Comparison of ENCODE assay signal across 19 mouse cellular contexts in genomic region chr13:8333589-8334455, GRCm38 (mm10).
DNase-seq lines count a peak whose midpoint lies in the region; ATAC-seq lines count a peak whose summit lies in the region.
"Had no signal": no experiment of that assay in that cellular context is flagged by ENCODE, and none has a peak within 500 bp of the region (broad histone marks: within the 10 kb centered on the region; RNA-seq: fewer than 3 reads in every experiment).

No protein-coding gene starts in this region.

- no peaks in the 10 kb centered on the region for H3K9me3 ChIP-seq in embryonic facial prominence, embryonic 11.5 days (replicated peaks; ENCODE audit: control insufficient read depth, low read length)
- no peaks in the 10 kb centered on the region for H3K9me3 ChIP-seq in embryonic facial prominence, embryonic 10.5 days
- no peaks in the 10 kb centered on the region for H3K9me3 ChIP-seq in hindbrain, embryonic 12.5 days (replicated peaks)
- H3K9me3 ChIP-seq in midbrain, embryonic 13.5 days: no peaks in the 10 kb centered on the region
- H3K9me3 ChIP-seq: embryonic facial prominence, embryonic 13.5 days; heart, embryonic 13.5 days; stomach, embryonic 15.5 days had no signal

- H3K27me3 ChIP-seq in embryonic facial prominence, embryonic 11.5 days (ENCODE audit: control insufficient read depth, insufficient read depth, low read length): no peaks in the 10 kb centered on the region
- H3K27me3 ChIP-seq in embryonic facial prominence, embryonic 10.5 days (replicated peaks; ENCODE audit: low read depth, poor library complexity, severe bottlenecking): peaks cover 31% of the 10 kb centered on the region
- peaks cover 12% of the 10 kb centered on the region for H3K27me3 ChIP-seq in hindbrain, embryonic 12.5 days
- H3K27me3 ChIP-seq in midbrain, embryonic 13.5 days: peaks cover 23% of the 10 kb centered on the region
- H3K27me3 ChIP-seq: CH12.LX; embryonic facial prominence, embryonic 13.5 days; heart, embryonic 13.5 days; stomach, embryonic 15.5 days had no signal

- no peaks in the 10 kb centered on the region for H3K36me3 ChIP-seq in embryonic facial prominence, embryonic 11.5 days (replicated peaks; ENCODE audit: control insufficient read depth, insufficient read depth, low read depth, low read length)
- no peaks in the 10 kb centered on the region for H3K36me3 ChIP-seq in embryonic facial prominence, embryonic 10.5 days (replicated peaks)
- H3K36me3 ChIP-seq in hindbrain, embryonic 12.5 days: no peaks in the 10 kb centered on the region
- no peaks in the 10 kb centered on the region for H3K36me3 ChIP-seq in midbrain, embryonic 13.5 days
- H3K36me3 ChIP-seq: embryonic facial prominence, embryonic 13.5 days; heart, embryonic 13.5 days; stomach, embryonic 15.5 days had no signal

- no peak overlapping the region for H3K4me3 ChIP-seq in embryonic facial prominence, embryonic 11.5 days (ENCODE audit: low read depth, low read length)
- H3K4me3 ChIP-seq in embryonic facial prominence, embryonic 10.5 days: no peak overlapping the region
- H3K4me3 ChIP-seq in hindbrain, embryonic 12.5 days: no peak overlapping the region
- H3K4me3 ChIP-seq in midbrain, embryonic 13.5 days (replicated peaks): no peak overlapping the region; the same call in 1 of the 2 replicates
- H3K4me3 ChIP-seq: embryonic facial prominence, embryonic 13.5 days; heart, embryonic 13.5 days; stomach, embryonic 15.5 days had no signal

- no peak overlapping the region for H3K9ac ChIP-seq in embryonic facial prominence, embryonic 11.5 days (replicated peaks; ENCODE audit: low read length)
- no peak overlapping the region for H3K9ac ChIP-seq in hindbrain, embryonic 12.5 days
- no peak overlapping the region for H3K9ac ChIP-seq in midbrain, embryonic 13.5 days (replicated peaks)
- H3K9ac ChIP-seq: embryonic facial prominence, embryonic 13.5 days; heart, embryonic 13.5 days; liver, embryonic 14.5 days; stomach, embryonic 15.5 days had no signal

- DNase-seq in embryonic facial prominence, embryonic 11.5 days (ENCODE audit: low spot score): no peak
- no peak for DNase-seq in embryonic facial prominence, embryonic 10.5 days (ENCODE audit: low spot score)
- peak; percentile 39 for DNase-seq in retina, postnatal 1 day
- DNase-seq in frontal cortex, adult 2 months (ENCODE audit: extremely low spot score in 1 of 2, low spot score in 1 of 2): no peak
- no peak for DNase-seq in lung, postnatal 36 days
- DNase-seq in cerebellum, postnatal 4 days (ENCODE audit: low spot score in 2 of 2): no peak
- DNase-seq: cerebellum, adult 18-20 months; gastrocnemius, postnatal 36 days; left cerebral cortex, postnatal 4 days; lung, postnatal 14 days; thymus, postnatal 25 days had no signal

- peak; percentile 34 for ATAC-seq in embryonic facial prominence, embryonic 11.5 days (replicated peaks; ENCODE audit: insufficient number of reproducible peaks, low FRiP score, low TSS enrichment, low read depth)
- ATAC-seq in hindbrain, embryonic 12.5 days (ENCODE audit: low FRiP score): peak; percentile 89
- ATAC-seq in midbrain, embryonic 13.5 days: peak; percentile 88

- no peak overlapping the region for H3K4me2 ChIP-seq in embryonic facial prominence, embryonic 11.5 days (ENCODE audit: low read depth, low read length)
- peak overlapping the region; percentile 16 for H3K4me2 ChIP-seq in hindbrain, embryonic 12.5 days (replicated peaks)
- H3K4me2 ChIP-seq in midbrain, embryonic 13.5 days (replicated peaks): peak overlapping the region; percentile 29
- H3K4me2 ChIP-seq: embryonic facial prominence, embryonic 13.5 days; heart, embryonic 13.5 days; stomach, embryonic 15.5 days had no signal

- 27% methylated on average over 7 of the region's 7 CpGs for WGBS in embryonic facial prominence, embryonic 11.5 days
- 32% methylated on average over 7 of the region's 7 CpGs for WGBS in embryonic facial prominence, embryonic 10.5 days
- WGBS in hindbrain, embryonic 12.5 days: 20% methylated on average over 7 of the region's 7 CpGs
- 13% methylated on average over 7 of the region's 7 CpGs for WGBS in midbrain, embryonic 13.5 days

- no peaks in the 10 kb centered on the region for H3K4me1 ChIP-seq in embryonic facial prominence, embryonic 11.5 days (ENCODE audit: control insufficient read depth, insufficient read depth, low read length)
- peaks cover 13% of the 10 kb centered on the region for H3K4me1 ChIP-seq in embryonic facial prominence, embryonic 10.5 days
- H3K4me1 ChIP-seq in hindbrain, embryonic 12.5 days: peaks cover 19% of the 10 kb centered on the region
- H3K4me1 ChIP-seq in midbrain, embryonic 13.5 days (replicated peaks): peaks cover 25% of the 10 kb centered on the region
- H3K4me1 ChIP-seq: heart, embryonic 13.5 days; stomach, embryonic 15.5 days had no signal

- no peak overlapping the region for H3K27ac ChIP-seq in embryonic facial prominence, embryonic 11.5 days (replicated peaks; ENCODE audit: low read depth, low read length)
- H3K27ac ChIP-seq in embryonic facial prominence, embryonic 10.5 days (replicated peaks): no peak overlapping the region
- H3K27ac ChIP-seq in hindbrain, embryonic 12.5 days: peak overlapping the region; percentile 77
- peak overlapping the region; percentile 71 for H3K27ac ChIP-seq in midbrain, embryonic 13.5 days
- H3K27ac ChIP-seq: embryonic facial prominence, embryonic 13.5 days; heart, embryonic 13.5 days; kidney, postnatal 0 days; liver, embryonic 14.5 days; stomach, embryonic 15.5 days had no signal

Comparison
In these comparisons a context has a peak if more than half of its experiments do, and no peak if none do; other contexts are left out.
1. ATAC-seq: peak in every context shown above with its lines; median percentile 89 in hindbrain, embryonic 12.5 days; 88 in midbrain, embryonic 13.5 days; 34 in embryonic facial prominence, embryonic 11.5 days.
2. H3K27ac ChIP-seq: peak in hindbrain, embryonic 12.5 days (single experiment) and midbrain, embryonic 13.5 days (single experiment); none in embryonic facial prominence, embryonic 11.5 days (single experiment) and embryonic facial prominence, embryonic 10.5 days (single experiment).